ENCODE assay signal across 16 mouse cellular contexts in the genomic region with DNA sequence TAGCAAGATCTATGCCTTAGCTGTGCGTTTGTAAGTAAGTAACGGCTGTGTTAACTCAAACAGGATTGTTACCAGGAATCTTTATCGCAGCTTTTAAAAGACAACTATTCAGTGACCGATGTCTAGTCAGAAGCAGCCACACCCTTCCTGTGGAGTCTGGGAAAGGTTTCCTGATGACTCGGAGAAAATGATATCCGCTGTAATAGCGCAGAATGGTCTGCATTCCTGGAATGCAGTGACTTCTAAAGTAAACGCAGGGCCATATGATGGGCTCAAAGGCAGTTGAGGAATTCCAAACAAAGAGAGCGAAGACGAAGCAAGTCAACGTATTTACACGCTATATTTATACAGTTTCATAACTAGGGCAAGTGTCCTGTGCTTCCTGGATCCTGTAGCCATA. TPM values are rescaled to one million over a fixed set of nuclear protein-coding genes. Genes with fewer than 3 reads are reported as not detected.
A peak's percentile ranks its signal among the peaks of the same experiment; 100 is the strongest.
DNase-seq lines count a peak whose midpoint lies in the region; ATAC-seq and TF ChIP-seq lines count a peak whose summit lies in the region.
"Had no signal": no experiment of that assay in that cellular context is flagged by ENCODE, and none has a peak within 500 bp of the region (broad histone marks: within the 10 kb centered on the region; RNA-seq: fewer than 3 reads in every experiment).

No protein-coding gene starts in this region.

- TF ChIP-seq POLR2A in thymus, adult 2 months (IDR thresholded peaks at IDR 0.05; ENCODE audit: control insufficient read depth, extremely low read depth, insufficient read depth, low read length, poor library complexity), result no peak

- no peak overlapping the region for H3K4me2 ChIP-seq in heart, embryonic 11.5 days
- H3K4me2 ChIP-seq in lung, embryonic 16.5 days (ENCODE audit: low read depth, low read length), result 0 out of 2 replicates have a peak overlapping the region, but pooled peaks have one; percentile 5
- H3K4me2 ChIP-seq in intestine, postnatal 0 days (replicated peaks; ENCODE audit: low read depth), result peak overlapping the region; percentile 48
- H3K4me2 ChIP-seq in stomach, postnatal 0 days (replicated peaks; ENCODE audit: low read depth), result peak overlapping the region; percentile 11; the same call in 1 of the 2 replicates
- H3K4me2 ChIP-seq: embryonic facial prominence, embryonic 15.5 days; neural tube, embryonic 13.5 days had no signal

- H3K27me3 ChIP-seq in heart, embryonic 11.5 days (ENCODE audit: control insufficient read depth, insufficient read depth, low read length), result peaks cover 10% of the 10 kb centered on the region
- peaks cover 9% of the 10 kb centered on the region for H3K27me3 ChIP-seq in lung, embryonic 16.5 days (ENCODE audit: control insufficient read depth, insufficient read depth, low read depth, low read length)
- peaks cover 15% of the 10 kb centered on the region for H3K27me3 ChIP-seq in intestine, postnatal 0 days (replicated peaks; ENCODE audit: control insufficient read depth, insufficient read depth, low read length)
- H3K27me3 ChIP-seq in stomach, postnatal 0 days (ENCODE audit: control insufficient read depth, insufficient read depth, low read length), result no peaks in the 10 kb centered on the region
- peaks cover 5% of the 10 kb centered on the region; the same call in 1 of the 2 replicates for H3K27me3 ChIP-seq in thymus, adult 2 months (ENCODE audit: control insufficient read depth, insufficient read depth, low read length)

- peaks cover 7% of the 10 kb centered on the region for H3K4me1 ChIP-seq in heart, embryonic 11.5 days (ENCODE audit: control insufficient read depth, insufficient read depth, low read length)
- H3K4me1 ChIP-seq in lung, embryonic 16.5 days (replicated peaks; ENCODE audit: control insufficient read depth, insufficient read depth, low read length), result peaks cover 17% of the 10 kb centered on the region
- H3K4me1 ChIP-seq in intestine, postnatal 0 days (replicated peaks; ENCODE audit: control insufficient read depth, insufficient read depth, low read length), result no peaks in the 10 kb centered on the region
- H3K4me1 ChIP-seq in stomach, postnatal 0 days (replicated peaks; ENCODE audit: control insufficient read depth, insufficient read depth), result no peaks in the 10 kb centered on the region
- peaks cover 2% of the 10 kb centered on the region; the same call in 1 of the 2 replicates for H3K4me1 ChIP-seq in thymus, adult 2 months (replicated peaks; ENCODE audit: control insufficient read depth, insufficient read depth, low read length)

- no peak for TF ChIP-seq EP300 in stomach, postnatal 0 days (optimal IDR thresholded peaks at IDR 0.05)

- DNase-seq in heart, adult 8-10 months (ENCODE audit: low spot score), result peak; percentile 53
- no peak for DNase-seq in lung, postnatal 14 days
- DNase-seq in stomach, postnatal 0 days (ENCODE audit: low spot score), result no peak
- DNase-seq in retina, embryonic 14.5 days (ENCODE audit: low spot score), result no peak
- DNase-seq in thymus, adult 2 months, result no peak
- DNase-seq: cerebellum, postnatal 14 days; gastrocnemius, postnatal 25 days; left cerebral cortex, postnatal 4 days; midbrain, embryonic 14.5 days had no signal

- 47% methylated on average over 12 of the region's 12 CpGs for WGBS in heart, embryonic 11.5 days (ENCODE audit: insufficient replicate concordance)
- 11% methylated on average over 12 of the region's 12 CpGs for WGBS in lung, embryonic 16.5 days
- 15% methylated on average over 12 of the region's 12 CpGs for WGBS in intestine, postnatal 0 days
- WGBS in stomach, postnatal 0 days, result 9% methylated on average over 12 of the region's 12 CpGs
- WGBS in thymus, adult 2 months, result 89% methylated on average over 12 of the region's 12 CpGs

- no peak for TF ChIP-seq CTCF in intestine, postnatal 0 days (IDR thresholded peaks at IDR 0.05; ENCODE audit: low read depth)
- no peak for TF ChIP-seq CTCF in stomach, postnatal 0 days (IDR thresholded peaks at IDR 0.05; ENCODE audit: low read depth)
- TF ChIP-seq CTCF in thymus, adult 2 months (IDR thresholded peaks at IDR 0.05; ENCODE audit: borderline replicate concordance, control insufficient read depth, extremely low read depth, insufficient read depth, low read length, poor library complexity), result no peak

- ATAC-seq in heart, embryonic 11.5 days (replicated peaks; ENCODE audit: insufficient number of reproducible peaks, low FRiP score, low TSS enrichment), result no peak
- peak; percentile 24; the same call in 1 of the 2 replicates for ATAC-seq in lung, embryonic 16.5 days (ENCODE audit: low read depth)
- ATAC-seq in intestine, postnatal 0 days, result no peak
- ATAC-seq in stomach, postnatal 0 days (ENCODE audit: low FRiP score, low TSS enrichment), result no peak
- ATAC-seq: forebrain, embryonic 16.5 days had no signal

- H3K9me3 ChIP-seq in heart, embryonic 11.5 days (replicated peaks; ENCODE audit: control insufficient read depth, low read length), result no peaks in the 10 kb centered on the region
- H3K9me3 ChIP-seq in lung, embryonic 16.5 days (ENCODE audit: control insufficient read depth, low read length), result no peaks in the 10 kb centered on the region
- H3K9me3 ChIP-seq in intestine, postnatal 0 days (ENCODE audit: control insufficient read depth), result no peaks in the 10 kb centered on the region
- H3K9me3 ChIP-seq in stomach, postnatal 0 days (ENCODE audit: control insufficient read depth, low read length), result no peaks in the 10 kb centered on the region
- H3K9me3 ChIP-seq: embryonic facial prominence, embryonic 15.5 days; hindbrain, embryonic 10.5 days; neural tube, embryonic 13.5 days had no signal

- H3K27ac ChIP-seq in heart, embryonic 11.5 days (ENCODE audit: low read depth, low read length), result no peak overlapping the region
- no peak overlapping the region for H3K27ac ChIP-seq in lung, embryonic 16.5 days (ENCODE audit: low read length)
- H3K27ac ChIP-seq in intestine, postnatal 0 days (ENCODE audit: low read depth, low read length), result no peak overlapping the region; the same call in 1 of the 2 replicates
- no peak overlapping the region for H3K27ac ChIP-seq in stomach, postnatal 0 days (replicated peaks)
- no peak overlapping the region for H3K27ac ChIP-seq in thymus, adult 2 months (ENCODE audit: control insufficient read depth, insufficient read depth, low read length)
- H3K27ac ChIP-seq: embryonic facial prominence, embryonic 15.5 days; hindbrain, embryonic 10.5 days; neural tube, embryonic 13.5 days had no signal

- H3K36me3 ChIP-seq in heart, embryonic 11.5 days (ENCODE audit: control insufficient read depth, insufficient read depth, low read length), result no peaks in the 10 kb centered on the region
- no peaks in the 10 kb centered on the region for H3K36me3 ChIP-seq in lung, embryonic 16.5 days (ENCODE audit: control insufficient read depth, insufficient read depth, low read length)
- H3K36me3 ChIP-seq in intestine, postnatal 0 days (ENCODE audit: control insufficient read depth, insufficient read depth), result no peaks in the 10 kb centered on the region
- H3K36me3 ChIP-seq in stomach, postnatal 0 days (ENCODE audit: control insufficient read depth, insufficient read depth, low read length), result no peaks in the 10 kb centered on the region
- H3K36me3 ChIP-seq in thymus, adult 2 months (ENCODE audit: control insufficient read depth, insufficient read depth, low read length), result no peaks in the 10 kb centered on the region
- H3K36me3 ChIP-seq: embryonic facial prominence, embryonic 15.5 days; hindbrain, embryonic 10.5 days; neural tube, embryonic 13.5 days had no signal

- no peak overlapping the region for H3K4me3 ChIP-seq in heart, embryonic 11.5 days (ENCODE audit: low read depth, low read length)
- no peak overlapping the region for H3K4me3 ChIP-seq in lung, embryonic 16.5 days (ENCODE audit: low read length)
- H3K4me3 ChIP-seq in intestine, postnatal 0 days (ENCODE audit: low read depth, low read length), result no peak overlapping the region
- H3K4me3 ChIP-seq in stomach, postnatal 0 days (ENCODE audit: low read depth, low read length), result no peak overlapping the region
- no peak overlapping the region for H3K4me3 ChIP-seq in thymus, adult 2 months (ENCODE audit: control insufficient read depth, insufficient read depth, low read length)
- H3K4me3 ChIP-seq: embryonic facial prominence, embryonic 15.5 days; hindbrain, embryonic 10.5 days; neural tube, embryonic 13.5 days had no signal

- H3K9ac ChIP-seq in heart, embryonic 11.5 days (ENCODE audit: low read depth, low read length), result no peak overlapping the region
- H3K9ac ChIP-seq in lung, embryonic 16.5 days (ENCODE audit: low read length), result no peak overlapping the region
- H3K9ac ChIP-seq in intestine, postnatal 0 days (ENCODE audit: low read depth, low read length), result no peak overlapping the region
- no peak overlapping the region for H3K9ac ChIP-seq in stomach, postnatal 0 days (ENCODE audit: low read length)
- H3K9ac ChIP-seq: embryonic facial prominence, embryonic 15.5 days; neural tube, embryonic 13.5 days had no signal

RNA-seq across cellular contexts. Expression of gene Ptprb, which starts 22.5 kb away (rescaled TPM):
- 10 to 100 TPM; 49.9 to 68.0 (median 60.9) TPM for total RNA-seq in heart, adult 8-10 months (2022)
- polyA plus RNA-seq in heart, embryonic 11.5 days (2014; fragmentation: Nextera tagmentation; extraction: Ambion mirVana), result 8.3 and 9.1 TPM in 2 replicates
- 17.1 and 18.4 TPM in 2 replicates for polyA plus RNA-seq in lung, embryonic 16.5 days (2015; fragmentation: Nextera tagmentation; extraction: Ambion mirVana)
- polyA plus RNA-seq in intestine, postnatal 0 days (2015; fragmentation: Nextera tagmentation; extraction: Ambion mirVana), result 3.2 and 3.7 TPM in 2 replicates
- 2.5 and 2.8 TPM in 2 replicates for polyA plus RNA-seq in stomach, postnatal 0 days (2015; fragmentation: Nextera tagmentation; extraction: Ambion mirVana)
- 1.6 and 1.8 TPM in 2 replicates for polyA plus RNA-seq in thymus, adult 2 months (2012; rRNA removed)
